Mouse (Mus musculus) intestine, embryonic 15.5 days (tissue): ENCODE measurements at regions not wholly inside any gene's neighbourhood (a gene's known extent, or its start where the extent isn't known, plus 50 kb on each side); places are given as distances from the start of the nearest gene placed in this dataset.

Experiments used
- ATAC-seq: fragments of 200-750 bp; cut with Nextera tagmentation; 2 replicates; pipeline ENCODE4 v1.8.0; 2017; ENCODE audit warnings: moderate TSS enrichment, moderate library complexity
- H3K27ac ChIP-seq: fragments of 300-500 bp; sonication (generic); 2 replicates; pipeline ENCODE4 v1.5.1; 2015; ENCODE audit warnings: mild to moderate bottlenecking, inconsistent platforms
- H3K27me3 ChIP-seq: fragments of 300-500 bp; sonication (generic); replicated peaks from 2 replicates; pipeline ENCODE4 v1.6.1; 2015; ENCODE audit warnings: inconsistent platforms
- H3K36me3 ChIP-seq: fragments of 300-500 bp; sonication (generic); 2 replicates; pipeline ENCODE4 v1.6.1; 2015; ENCODE audit warnings: inconsistent platforms
- H3K4me1 ChIP-seq: fragments of 300-500 bp; sonication (generic); replicated peaks from 2 replicates; pipeline ENCODE4 v1.6.1; 2015; ENCODE audit warnings: inconsistent platforms
- H3K4me2 ChIP-seq: fragments of 300-500 bp; sonication (generic); replicated peaks from 2 replicates; pipeline ENCODE4 v1.6.1; 2015; ENCODE audit warnings: mild to moderate bottlenecking, inconsistent platforms
- H3K4me3 ChIP-seq: fragments of 300-500 bp; sonication (generic); replicated peaks from 2 replicates; pipeline ENCODE4 v1.5.1; 2015; ENCODE audit warnings: inconsistent platforms
- H3K9ac ChIP-seq: fragments of 300-500 bp; sonication (generic); 2 replicates; pipeline ENCODE4 v1.6.1; 2015; ENCODE audit warnings: inconsistent platforms
- H3K9me3 ChIP-seq: fragments of 300-500 bp; sonication (generic); 2 replicates; pipeline ENCODE4 v1.6.1; 2016; ENCODE audit warnings: inconsistent platforms
- WGBS: fragments of 180-500 bp; shearing (Covaris S2); methylation state at CpG from one replicate; pipeline ENCODE4 v1.1.7; 2015; 5-methylcytosine and 5-hydroxymethylcytosine counted together

DNA sequence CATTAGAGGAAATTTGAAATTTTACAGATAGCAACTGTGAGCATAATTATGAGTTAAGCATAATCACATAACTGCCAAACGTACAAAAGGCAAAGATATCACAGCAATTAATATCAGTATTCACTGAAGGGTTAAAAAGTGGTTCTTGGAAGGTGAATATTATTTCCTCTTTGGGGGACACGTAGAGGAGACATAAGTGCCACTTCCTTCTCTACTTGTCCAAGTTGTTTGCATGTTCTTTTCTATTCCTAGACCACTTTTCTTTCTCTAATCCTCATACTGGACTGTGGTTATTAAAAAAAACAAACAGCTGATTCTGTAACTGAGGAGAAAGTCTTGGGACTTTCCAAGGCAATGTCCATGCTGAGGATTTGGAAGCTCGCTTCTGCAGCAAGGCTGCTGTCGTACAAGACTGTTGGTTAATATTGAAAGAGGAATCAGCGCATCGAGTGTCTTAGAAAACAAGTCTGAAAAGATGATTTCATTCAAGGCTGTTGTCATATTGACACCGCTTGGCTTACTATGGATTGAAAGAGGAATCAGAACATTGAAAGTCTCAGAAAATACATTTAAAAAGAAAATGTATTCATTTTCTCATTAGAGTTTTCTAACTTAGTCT, 61.7 kb upstream of the Tent5a start:
- no peaks in the 10 kb centered on the region for H3K36me3 ChIP-seq
- H3K4me1 ChIP-seq, result no peaks in the 10 kb centered on the region
- no peaks in the 10 kb centered on the region for H3K27me3 ChIP-seq
- ATAC-seq, result no peak
- H3K4me3 ChIP-seq, result no peak overlapping the region
- H3K27ac ChIP-seq, result no peak overlapping the region
- WGBS, result 81% methylated on average over 7 of the region's 7 CpGs
- no peak overlapping the region for H3K9ac ChIP-seq
- H3K4me2 ChIP-seq, result no peak overlapping the region
- H3K9me3 ChIP-seq, result no peaks in the 10 kb centered on the region

DNA sequence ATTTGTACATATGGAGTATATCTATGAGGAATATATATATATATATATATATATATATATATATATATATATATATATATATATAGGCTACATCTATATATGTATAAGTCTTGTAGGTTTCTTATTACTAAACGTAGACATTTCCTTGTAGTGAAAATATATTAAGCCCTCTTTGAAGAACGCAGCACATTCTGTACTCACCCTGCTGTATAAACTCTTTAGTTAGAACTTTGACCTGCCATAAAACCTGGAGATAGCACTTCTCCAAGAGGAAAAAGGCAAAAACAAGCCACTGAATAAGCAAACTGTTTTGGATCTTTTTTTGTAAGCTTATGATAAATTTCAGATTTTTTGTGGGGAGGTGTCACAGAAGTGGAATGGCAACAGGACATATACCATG, 55.3 kb upstream of the Tent5a start:
- Histone ChIP-seq H3K4me1 (0 out of 2 replicates have a peak, but pooled peaks cover 2% of the 10 kb centered on the region), H3K9me3 (no peaks in the 10 kb centered on the region), H3K4me3 (no peak overlapping the region), H3K36me3 (no peaks in the 10 kb centered on the region), H3K27me3 (no peaks in the 10 kb centered on the region), H3K9ac (no peak overlapping the region), H3K4me2 (no peak overlapping the region), H3K27ac (no peak overlapping the region)
- ATAC-seq, result peak; percentile 82
- 42% methylated on average over 2 of the region's 2 CpGs for WGBS

DNA sequence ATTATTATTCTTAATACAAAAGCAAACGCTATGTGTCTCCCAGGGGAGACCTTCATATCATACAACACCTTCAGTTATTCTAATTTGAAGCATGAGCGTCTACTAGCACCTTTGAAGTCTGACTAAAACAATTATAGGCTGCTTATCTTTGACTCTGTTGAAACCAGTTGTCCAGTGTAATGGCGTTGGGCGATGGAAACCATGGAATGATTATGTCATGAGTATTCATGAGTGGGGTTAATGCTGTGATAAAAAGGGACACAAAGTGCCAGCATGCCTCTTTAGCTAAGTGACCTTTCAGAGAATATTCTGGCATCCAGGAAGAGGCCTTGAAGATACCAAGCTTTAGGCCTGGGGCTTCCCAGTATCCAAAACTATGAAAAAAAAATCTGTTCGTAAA, 53.6 kb upstream of the Tent5a start:
- H3K4me3 ChIP-seq, result no peak overlapping the region
- 77% methylated on average over 5 of the region's 5 CpGs for WGBS
- H3K36me3 ChIP-seq, result no peaks in the 10 kb centered on the region
- no peak overlapping the region for H3K4me2 ChIP-seq
- H3K9me3 ChIP-seq, result no peaks in the 10 kb centered on the region
- no peaks in the 10 kb centered on the region for H3K27me3 ChIP-seq
- H3K4me1 ChIP-seq, result 0 out of 2 replicates have a peak, but pooled peaks cover 2% of the 10 kb centered on the region
- ATAC-seq, result no peak
- no peak overlapping the region for H3K9ac ChIP-seq
- no peak overlapping the region for H3K27ac ChIP-seq

DNA sequence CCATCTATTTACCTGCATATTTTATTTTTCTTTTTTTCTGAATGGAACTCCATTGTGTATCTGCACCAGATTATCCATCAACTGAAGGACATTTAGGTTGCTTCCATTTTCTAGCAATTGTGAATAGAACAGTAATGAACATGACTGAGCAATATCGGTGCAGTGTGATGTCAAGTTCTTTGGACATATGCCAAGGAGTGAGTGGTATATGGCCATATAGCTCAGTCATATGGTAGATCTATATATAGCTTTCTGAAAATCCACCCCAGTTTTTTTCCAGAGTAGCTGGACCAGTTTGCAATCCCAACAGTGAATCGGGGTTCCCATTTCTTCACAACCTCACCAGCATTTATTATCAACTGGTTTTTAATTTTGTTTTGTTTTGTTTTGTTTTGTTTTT, 52.0 kb upstream of the Tent5a start:
- Histone ChIP-seq H3K27ac (no peak overlapping the region), H3K4me2 (no peak overlapping the region), H3K27me3 (no peaks in the 10 kb centered on the region), H3K36me3 (no peaks in the 10 kb centered on the region), H3K4me3 (no peak overlapping the region), H3K9me3 (no peaks in the 10 kb centered on the region), H3K4me1 (0 out of 2 replicates have a peak, but pooled peaks cover 2% of the 10 kb centered on the region), H3K9ac (no peak overlapping the region)
- 71% methylated on average over 2 of the region's 2 CpGs for WGBS
- peak; percentile 58 for ATAC-seq
